Mouse (Mus musculus): ENCODE results near the gene Ptov1.

The Ptov1 gene

GRCm38 (mm10) chr7:44869697-44870528 lies at the start of gene Ptov1:
TSS of gene Ptov1 (minus strand) at chr7:44869788.
- peak; percentile 87 for DNase-seq (ENCODE audit: low spot score)

- no peak for DNase-seq (ENCODE audit: low spot score)
Observed at GRCm38 (mm10) chr7:44919127-44919526, 49.5 kb upstream of the Ptov1 start.

GRCm38 (mm10) chr7:44918219-44918618 lies 48.6 kb upstream of the Ptov1 start:
- no peak for DNase-seq (ENCODE audit: low spot score)

GRCm38 (mm10) chr7:44916881-44917280 lies 47.3 kb upstream of the Ptov1 start:
- no peak for DNase-seq (ENCODE audit: low spot score)

- DNase-seq (ENCODE audit: low spot score), result no peak
Observed at GRCm38 (mm10) chr7:44916191-44916590, 46.6 kb upstream of the Ptov1 start.

GRCm38 (mm10) chr7:44915314-44915713 lies 45.7 kb upstream of the Ptov1 start:
- DNase-seq (ENCODE audit: low spot score), result no peak

- DNase-seq (ENCODE audit: low spot score), result no peak
Observed at GRCm38 (mm10) chr7:44914396-44914795, 44.8 kb upstream of the Ptov1 start.

GRCm38 (mm10) chr7:44908706-44909476 lies 39.3 kb upstream of the Ptov1 start:
- DNase-seq (ENCODE audit: low spot score), result peak; percentile 76

GRCm38 (mm10) chr7:44905430-44905829 lies 35.8 kb upstream of the Ptov1 start:
- no peak for DNase-seq (ENCODE audit: low spot score)

- DNase-seq (ENCODE audit: low spot score), result peak; percentile 59
Observed at GRCm38 (mm10) chr7:44901230-44901722, 31.7 kb upstream of the Ptov1 start.

- DNase-seq (ENCODE audit: low spot score), result no peak
Observed at GRCm38 (mm10) chr7:44900632-44901031, 31.0 kb upstream of the Ptov1 start.

GRCm38 (mm10) chr7:44898607-44899006 lies 29.0 kb upstream of the Ptov1 start:
- DNase-seq (ENCODE audit: low spot score), result no peak

- no peak for DNase-seq (ENCODE audit: low spot score)
Observed at GRCm38 (mm10) chr7:44896499-44896898, 26.9 kb upstream of the Ptov1 start.

GRCm38 (mm10) chr7:44895593-44896434 lies 26.2 kb upstream of the Ptov1 start, which contains the start of gene Fuz:
TSS of gene Fuz (plus strand) at chr7:44896079.
- peak; percentile 90 for DNase-seq (ENCODE audit: low spot score)

- DNase-seq (ENCODE audit: low spot score), result no peak
Observed at GRCm38 (mm10) chr7:44895206-44895592, 25.6 kb upstream of the Ptov1 start.

- DNase-seq (ENCODE audit: low spot score), result no peak
Observed at GRCm38 (mm10) chr7:44894175-44894574, 24.6 kb upstream of the Ptov1 start.

- no peak for DNase-seq (ENCODE audit: low spot score)
Observed at GRCm38 (mm10) chr7:44893197-44893596, 23.6 kb upstream of the Ptov1 start.

GRCm38 (mm10) chr7:44892276-44892921 lies 22.8 kb upstream of the Ptov1 start, which contains the start of gene Med25:
TSS of gene Med25 (minus strand) at chr7:44892712.
- peak; percentile 86 for DNase-seq (ENCODE audit: low spot score)

- no peak for DNase-seq (ENCODE audit: low spot score)
Observed at GRCm38 (mm10) chr7:44891611-44892010, 22.0 kb upstream of the Ptov1 start.

GRCm38 (mm10) chr7:44890737-44891136 lies 21.1 kb upstream of the Ptov1 start:
- DNase-seq (ENCODE audit: low spot score), result no peak

- DNase-seq (ENCODE audit: low spot score), result no peak
Observed at GRCm38 (mm10) chr7:44890180-44890579, 20.6 kb upstream of the Ptov1 start.

Measured in T-cell, adult 2 months (primary cell).